Mouse (Mus musculus) heart, postnatal 0 days (tissue): ENCODE measurements around the gene Agfg1.

ENCODE experiments used
- CTCF ChIP-seq: IDR thresholded peaks from 2 replicates; pipeline ENCODE4 v1.5.1; 2016; ENCODE audit warnings: antibody characterized with exemption, control low read depth, low read depth
- EP300 ChIP-seq: IDR thresholded peaks from 2 replicates; pipeline ENCODE4 v1.6.1; 2016; ENCODE audit warnings: antibody characterized with exemption, low read depth

DNA sequence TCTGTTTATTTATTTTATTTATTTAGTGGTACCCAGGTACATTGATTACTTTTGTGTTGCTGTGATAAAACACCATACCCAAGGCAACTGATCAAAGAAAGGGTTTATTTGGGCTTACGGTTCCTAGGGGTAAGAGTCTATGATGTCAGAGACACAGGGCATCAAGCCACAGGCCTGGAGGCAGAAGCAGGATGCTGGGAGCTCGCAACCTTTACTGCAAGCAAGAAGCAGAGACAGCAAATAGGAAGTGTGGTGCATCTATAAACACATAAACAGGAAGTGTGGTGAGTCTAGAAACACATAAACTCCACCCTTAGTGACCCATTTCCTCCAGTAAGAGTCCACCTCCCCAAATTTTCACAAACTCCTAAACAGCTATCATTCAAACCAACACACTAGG is 5.8 kb upstream of the Agfg1 start:
- TF ChIP-seq CTCF (no peak), EP300 (no peak)
